Mouse (Mus musculus) embryonic facial prominence, embryonic 12.5 days (tissue): ENCODE results near the gene Mrps23. TPM values are rescaled to one million over a fixed set of nuclear protein-coding genes. Genes with fewer than 3 reads are reported as not detected.

Source experiments
- ATAC-seq: fragments of 200-750 bp; cut with Nextera tagmentation; 2 replicates; pipeline ENCODE4 v1.8.0; 2017; ENCODE audit not compliant: insufficient number of reproducible peaks, insufficient read depth, low FRiP score, low TSS enrichment
- H3K27ac ChIP-seq: fragments of 300-500 bp; sonication (generic); 2 replicates; pipeline ENCODE4 v1.5.1; 2016; ENCODE audit warnings: mild to moderate bottlenecking
- H3K27me3 ChIP-seq: fragments of 300-500 bp; sonication (generic); 2 replicates; pipeline ENCODE4 v1.6.1; 2016; ENCODE audit warnings: mild to moderate bottlenecking, moderate library complexity
- H3K36me3 ChIP-seq: fragments of 300-500 bp; sonication (generic); 2 replicates; pipeline ENCODE4 v1.6.1; 2016; ENCODE audit warnings: mild to moderate bottlenecking
- H3K4me1 ChIP-seq: fragments of 300-500 bp; sonication (generic); 2 replicates; pipeline ENCODE4 v1.6.1; 2016
- H3K4me2 ChIP-seq: fragments of 300-500 bp; sonication (generic); replicated peaks from 2 replicates; pipeline ENCODE4 v1.6.1; 2016; ENCODE audit warnings: mild to moderate bottlenecking, moderate library complexity
- H3K4me3 ChIP-seq: fragments of 300-500 bp; sonication (generic); 2 replicates; pipeline ENCODE4 v1.5.1; 2016; ENCODE audit warnings: mild to moderate bottlenecking
- H3K9ac ChIP-seq: fragments of 300-500 bp; sonication (generic); 2 replicates; pipeline ENCODE4 v1.6.1; 2016; ENCODE audit warnings: mild to moderate bottlenecking, moderate library complexity
- H3K9me3 ChIP-seq: fragments of 300-500 bp; sonication (generic); 2 replicates; pipeline ENCODE4 v1.6.1; 2016; ENCODE audit warnings: mild to moderate bottlenecking, moderate library complexity
- WGBS: fragments of 180-500 bp; shearing (Covaris S2); methylation state at CpG from one replicate; pipeline ENCODE4 v1.1.7; 2016; 5-methylcytosine and 5-hydroxymethylcytosine counted together
- polyA plus RNA-seq: library from polyadenylated mRNA; unstranded; fragments of >200 nt; fragmentation: Nextera tagmentation; extraction: Ambion mirVana; gene quantifications from 2 replicates; pipeline ENCODE4 v1.2.1, GENCODE M21; 2016

The Mrps23 gene
- polyA plus RNA-seq, 1 experiment from 2014 or later = 65.3 TPM

DNA sequence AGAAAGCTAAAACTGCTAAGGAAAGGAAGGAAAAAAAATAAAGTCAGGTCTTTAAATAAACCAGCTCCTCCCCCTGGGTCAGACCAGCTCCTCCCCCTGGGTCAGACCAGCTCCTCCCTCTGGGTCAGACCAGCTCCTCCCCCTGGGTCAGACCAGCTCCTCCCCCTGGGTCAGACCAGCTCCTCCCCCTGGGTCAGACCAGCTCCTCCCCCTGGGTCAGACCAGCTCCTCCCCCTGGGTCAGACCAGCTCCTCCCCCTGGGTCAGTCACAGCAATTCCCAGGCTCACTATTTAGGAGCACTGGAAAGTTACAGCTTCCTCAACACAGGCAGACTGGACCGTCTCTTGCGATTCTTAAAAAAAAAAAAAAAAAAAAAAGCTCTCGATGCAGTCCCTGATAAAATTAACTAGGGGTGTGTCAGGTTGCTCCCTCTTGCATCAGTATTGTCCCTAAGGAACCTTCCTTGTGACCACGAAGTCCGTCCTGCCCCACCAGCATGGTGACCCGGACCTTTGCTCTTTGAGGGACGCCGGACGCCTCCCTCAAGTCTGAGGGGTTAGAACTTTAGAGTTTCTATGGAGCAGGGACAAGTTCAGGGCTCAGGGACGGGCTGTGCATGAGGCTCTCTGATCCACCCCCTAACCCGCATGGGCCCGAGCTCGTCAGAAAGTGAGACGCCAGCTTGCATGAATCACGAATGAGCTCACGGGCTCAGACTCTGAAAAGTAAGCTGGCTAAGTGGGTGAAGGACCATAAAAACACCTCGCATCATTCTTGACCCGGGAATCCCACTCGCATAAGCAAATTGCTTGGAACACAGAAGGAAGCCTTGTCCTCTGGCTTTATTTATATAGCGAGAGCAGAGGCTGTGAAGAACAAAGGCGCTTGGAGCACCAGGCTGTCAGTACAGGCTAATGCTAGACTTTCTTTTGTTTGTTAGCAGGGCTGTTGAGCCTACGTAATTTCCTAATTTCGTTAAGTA is 31.3 kb downstream of the Mrps23 start:
- no peak for ATAC-seq
- Histone ChIP-seq H3K9ac (no peak overlapping the region), H3K4me1 (peaks cover 40% of the 10 kb centered on the region), H3K36me3 (no peaks in the 10 kb centered on the region), H3K27me3 (no peaks in the 10 kb centered on the region), H3K4me2 (peak overlapping the region; percentile 31), H3K9me3 (no peaks in the 10 kb centered on the region), H3K27ac (peak overlapping the region; percentile 64), H3K4me3 (0 out of 2 replicates have a peak overlapping the region, but pooled peaks have one; percentile 12)
- WGBS = 8% methylated on average over 23 of the region's 23 CpGs

DNA sequence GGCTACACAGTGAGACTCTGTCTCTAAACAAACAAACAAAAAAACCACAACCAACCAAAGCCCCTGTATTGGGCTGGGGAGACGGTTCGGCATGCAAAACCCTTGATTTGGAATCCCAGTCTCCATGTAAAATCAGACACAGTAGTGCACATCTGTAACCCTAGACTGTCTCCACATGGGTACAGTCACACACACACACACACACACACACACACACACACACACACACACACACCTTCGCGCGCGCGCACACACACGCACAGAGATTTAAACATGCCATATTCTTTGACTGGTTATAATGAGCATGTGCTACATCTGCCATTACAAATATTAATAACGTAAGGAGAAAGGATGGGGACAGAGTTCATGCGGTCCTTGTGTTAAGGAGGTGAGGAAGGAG is 36.1 kb downstream of the Mrps23 start:
- no peak for ATAC-seq
- Histone ChIP-seq H3K27me3 (no peaks in the 10 kb centered on the region), H3K27ac (0 out of 2 replicates have a peak overlapping the region, but pooled peaks have one; percentile 13), H3K4me2 (no peak overlapping the region), H3K4me1 (peaks cover 27% of the 10 kb centered on the region), H3K9ac (no peak overlapping the region), H3K9me3 (no peaks in the 10 kb centered on the region), H3K36me3 (no peaks in the 10 kb centered on the region), H3K4me3 (no peak overlapping the region)
- 69% methylated on average over 10 of the region's 10 CpGs for WGBS

DNA sequence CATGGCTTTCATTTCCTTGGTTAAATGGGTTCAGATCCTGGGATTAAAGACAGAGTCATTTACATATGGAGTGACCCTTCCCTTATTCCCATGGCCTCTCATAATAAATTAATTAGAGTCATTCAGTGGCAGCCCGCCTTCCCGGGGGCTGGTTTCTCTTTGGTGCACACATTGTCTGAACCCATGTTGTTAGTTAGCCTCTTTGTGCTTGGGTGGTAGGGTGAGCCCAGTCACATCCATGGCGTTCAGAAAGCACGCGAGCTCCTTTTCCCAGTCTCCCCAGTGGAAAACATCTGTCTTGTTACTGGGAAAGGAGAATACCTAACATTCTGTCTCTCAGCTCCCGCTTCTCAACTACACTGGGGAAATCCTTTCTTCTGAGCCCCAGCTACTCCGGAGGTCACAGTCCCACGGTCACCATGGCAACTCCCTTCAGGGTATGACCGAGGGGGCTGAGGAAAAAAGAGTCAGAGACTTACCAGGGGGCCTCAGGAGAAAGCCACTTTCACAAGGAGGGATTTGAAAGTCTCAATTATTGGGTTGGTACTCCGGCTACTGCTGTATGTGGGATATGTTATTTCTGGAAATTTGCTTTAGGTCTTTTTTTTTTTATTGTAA is 36.7 kb downstream of the Mrps23 start:
- Histone ChIP-seq H3K9me3 (no peaks in the 10 kb centered on the region), H3K4me1 (peaks cover 22% of the 10 kb centered on the region), H3K9ac (no peak overlapping the region), H3K4me3 (no peak overlapping the region), H3K4me2 (no peak overlapping the region; the same call in 1 of the 2 replicates), H3K36me3 (no peaks in the 10 kb centered on the region), H3K27me3 (no peaks in the 10 kb centered on the region), H3K27ac (peak overlapping the region; percentile 13; the same call in 1 of the 2 replicates)
- no peak for ATAC-seq
- 5% methylated on average over 10 of the region's 10 CpGs for WGBS

DNA sequence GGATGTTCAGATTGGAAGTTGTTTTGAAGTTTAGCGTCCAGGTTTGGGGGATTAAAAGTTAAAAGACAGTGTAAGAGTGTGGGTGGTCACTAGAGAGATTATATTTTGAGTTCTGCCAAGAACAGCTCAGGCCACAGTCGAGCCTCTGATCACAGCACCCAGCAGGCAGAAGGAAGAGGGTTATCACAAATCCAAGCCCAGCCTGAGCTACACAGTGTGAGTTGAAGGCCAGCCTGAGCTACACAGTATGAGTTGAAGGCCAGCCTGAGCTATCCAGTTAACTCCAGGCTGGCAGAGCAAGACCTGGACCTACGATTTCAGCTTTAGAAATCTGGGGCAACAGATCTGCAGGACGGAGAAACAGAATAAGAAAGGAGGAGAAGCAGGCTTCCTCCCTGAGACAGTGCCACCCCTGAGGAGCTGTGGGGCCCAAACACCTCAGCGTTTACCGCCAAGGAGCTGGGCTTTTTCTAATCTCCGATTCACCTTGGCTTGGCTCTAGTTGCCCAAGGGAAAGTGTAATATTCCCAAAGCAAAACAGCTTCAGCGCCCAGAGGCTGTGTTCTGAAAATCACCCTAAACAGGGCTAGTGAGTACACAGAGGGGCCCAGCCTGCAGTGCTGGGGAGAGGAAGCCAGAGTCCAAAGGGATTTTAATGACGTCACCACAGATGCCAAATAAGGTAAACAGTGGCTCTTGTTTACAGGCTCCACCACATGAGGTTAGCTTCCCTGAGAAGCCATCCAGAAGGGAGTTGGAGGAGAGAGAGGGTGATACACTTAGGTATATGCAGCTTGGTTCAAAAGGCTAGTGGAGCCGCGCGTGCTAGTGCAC is 37.5 kb downstream of the Mrps23 start:
- WGBS = 33% methylated on average over 12 of the region's 12 CpGs
- Histone ChIP-seq H3K36me3 (no peaks in the 10 kb centered on the region), H3K4me3 (no peak overlapping the region), H3K4me1 (peaks cover 18% of the 10 kb centered on the region), H3K27me3 (no peaks in the 10 kb centered on the region), H3K4me2 (no peak overlapping the region), H3K27ac (peak overlapping the region; percentile 13), H3K9ac (no peak overlapping the region), H3K9me3 (no peaks in the 10 kb centered on the region)
- ATAC-seq = no peak

DNA sequence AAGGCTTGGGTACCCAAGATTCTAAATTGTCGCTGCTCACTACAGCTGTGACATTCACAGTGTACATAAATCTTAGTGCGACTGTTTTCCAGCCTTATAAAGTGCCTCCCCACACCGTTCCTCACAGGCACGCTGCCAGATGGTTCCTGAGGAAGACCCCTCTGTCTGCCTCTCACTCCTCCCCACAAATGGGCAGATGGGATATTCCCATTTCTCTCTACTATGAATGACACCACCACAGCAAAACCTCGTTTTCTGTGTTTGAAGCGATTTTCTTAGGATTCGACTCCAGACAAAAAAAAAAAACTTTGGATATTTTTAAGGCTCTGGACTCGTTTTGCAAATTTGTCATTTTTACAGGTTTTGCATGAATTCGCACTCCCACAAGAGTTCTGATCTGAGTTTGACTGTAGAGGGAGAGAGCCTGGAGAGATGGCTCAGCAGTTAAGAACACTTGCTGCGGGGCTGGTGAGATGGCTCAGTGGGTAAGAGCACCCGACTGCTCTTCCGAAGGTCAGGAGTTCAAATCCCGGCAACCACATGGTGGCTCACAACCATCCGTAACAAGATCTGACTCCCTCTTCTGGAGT is 41.5 kb downstream of the Mrps23 start:
- no peak overlapping the region for H3K9ac ChIP-seq
- H3K27ac ChIP-seq = no peak overlapping the region
- H3K36me3 ChIP-seq = no peaks in the 10 kb centered on the region
- no peaks in the 10 kb centered on the region for H3K9me3 ChIP-seq
- ATAC-seq = no peak
- H3K4me1 ChIP-seq = peaks cover 11% of the 10 kb centered on the region
- H3K4me3 ChIP-seq = no peak overlapping the region
- 84% methylated on average over 14 of the region's 14 CpGs for WGBS
- H3K4me2 ChIP-seq = no peak overlapping the region
- no peaks in the 10 kb centered on the region for H3K27me3 ChIP-seq

DNA sequence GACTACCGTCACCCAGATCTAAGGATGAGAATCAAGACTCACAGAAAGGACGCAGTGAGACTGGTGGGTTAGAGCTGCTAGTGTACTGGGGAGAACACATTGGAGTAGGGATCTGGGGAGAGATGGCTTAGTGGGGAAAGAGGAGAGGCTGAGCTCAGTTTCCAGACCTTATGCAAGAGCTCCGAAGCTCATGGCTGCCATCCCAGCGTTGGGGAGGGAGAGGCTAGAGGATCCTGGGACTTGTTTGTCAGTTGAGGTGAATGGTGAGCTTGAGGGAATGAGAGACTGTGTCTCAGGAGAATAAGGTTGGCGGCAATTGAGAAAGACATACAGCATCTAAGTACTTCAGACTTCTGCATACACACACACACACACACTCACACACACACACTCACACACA is 44.4 kb downstream of the Mrps23 start:
- H3K4me3 ChIP-seq = no peak overlapping the region
- no peaks in the 10 kb centered on the region for H3K36me3 ChIP-seq
- H3K9ac ChIP-seq = no peak overlapping the region
- H3K27me3 ChIP-seq = no peaks in the 10 kb centered on the region
- H3K4me2 ChIP-seq = no peak overlapping the region
- H3K27ac ChIP-seq = no peak overlapping the region
- WGBS = 49% methylated on average over 5 of the region's 5 CpGs
- no peak for ATAC-seq
- H3K4me1 ChIP-seq = peaks cover 11% of the 10 kb centered on the region
- no peaks in the 10 kb centered on the region for H3K9me3 ChIP-seq

DNA sequence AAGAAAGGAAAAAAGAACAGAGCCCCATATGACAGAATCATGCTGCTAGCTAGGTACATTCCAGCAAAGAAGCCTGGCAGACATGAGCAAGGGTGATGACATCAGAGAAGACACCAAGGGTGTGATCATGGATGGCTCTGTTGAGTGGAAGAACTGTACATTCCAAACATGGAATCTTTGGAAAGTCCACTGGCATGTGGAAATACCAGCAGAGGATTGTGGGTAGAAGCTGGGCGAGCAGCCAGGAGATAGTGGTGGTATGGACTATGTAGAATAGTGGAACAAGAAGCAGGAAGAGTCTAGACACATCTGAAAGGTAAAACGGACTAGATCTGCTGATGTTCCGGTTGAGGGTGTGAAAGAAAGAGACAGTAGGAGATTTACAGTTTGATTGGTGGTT is 46.4 kb downstream of the Mrps23 start:
- WGBS = 87% methylated on average over 3 of the region's 3 CpGs
- H3K27ac ChIP-seq = no peak overlapping the region
- no peak overlapping the region for H3K9ac ChIP-seq
- H3K4me3 ChIP-seq = no peak overlapping the region
- H3K36me3 ChIP-seq = no peaks in the 10 kb centered on the region
- no peak for ATAC-seq
- no peak overlapping the region for H3K4me2 ChIP-seq
- H3K9me3 ChIP-seq = no peaks in the 10 kb centered on the region
- H3K4me1 ChIP-seq = peaks cover 11% of the 10 kb centered on the region
- H3K27me3 ChIP-seq = no peaks in the 10 kb centered on the region

DNA sequence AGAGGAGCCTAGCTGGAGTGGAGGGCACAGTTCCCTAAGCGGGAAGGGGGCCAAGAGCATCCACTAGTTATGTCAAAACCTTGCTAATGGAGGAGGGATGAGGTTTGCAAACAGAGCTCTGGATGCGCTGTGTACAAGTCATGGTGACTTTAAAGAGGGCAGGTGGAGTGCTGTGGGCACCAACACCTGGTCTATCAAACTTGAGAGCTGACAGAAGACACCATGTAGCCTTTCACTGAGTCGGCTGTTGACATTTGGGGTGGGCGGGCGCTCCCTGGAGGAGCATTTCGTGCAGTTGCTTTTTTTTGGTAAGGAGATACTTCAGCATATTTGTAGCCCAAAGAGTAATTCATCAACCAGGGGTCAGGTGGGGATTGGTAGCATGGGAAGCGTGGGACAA is 47.1 kb downstream of the Mrps23 start:
- H3K27me3 ChIP-seq = no peaks in the 10 kb centered on the region
- H3K4me2 ChIP-seq = no peak overlapping the region
- peaks cover 11% of the 10 kb centered on the region for H3K4me1 ChIP-seq
- H3K36me3 ChIP-seq = no peaks in the 10 kb centered on the region
- no peak overlapping the region for H3K9ac ChIP-seq
- H3K27ac ChIP-seq = no peak overlapping the region
- H3K9me3 ChIP-seq = no peaks in the 10 kb centered on the region
- WGBS = 72% methylated on average over 7 of the region's 7 CpGs
- ATAC-seq = no peak
- H3K4me3 ChIP-seq = no peak overlapping the region

DNA sequence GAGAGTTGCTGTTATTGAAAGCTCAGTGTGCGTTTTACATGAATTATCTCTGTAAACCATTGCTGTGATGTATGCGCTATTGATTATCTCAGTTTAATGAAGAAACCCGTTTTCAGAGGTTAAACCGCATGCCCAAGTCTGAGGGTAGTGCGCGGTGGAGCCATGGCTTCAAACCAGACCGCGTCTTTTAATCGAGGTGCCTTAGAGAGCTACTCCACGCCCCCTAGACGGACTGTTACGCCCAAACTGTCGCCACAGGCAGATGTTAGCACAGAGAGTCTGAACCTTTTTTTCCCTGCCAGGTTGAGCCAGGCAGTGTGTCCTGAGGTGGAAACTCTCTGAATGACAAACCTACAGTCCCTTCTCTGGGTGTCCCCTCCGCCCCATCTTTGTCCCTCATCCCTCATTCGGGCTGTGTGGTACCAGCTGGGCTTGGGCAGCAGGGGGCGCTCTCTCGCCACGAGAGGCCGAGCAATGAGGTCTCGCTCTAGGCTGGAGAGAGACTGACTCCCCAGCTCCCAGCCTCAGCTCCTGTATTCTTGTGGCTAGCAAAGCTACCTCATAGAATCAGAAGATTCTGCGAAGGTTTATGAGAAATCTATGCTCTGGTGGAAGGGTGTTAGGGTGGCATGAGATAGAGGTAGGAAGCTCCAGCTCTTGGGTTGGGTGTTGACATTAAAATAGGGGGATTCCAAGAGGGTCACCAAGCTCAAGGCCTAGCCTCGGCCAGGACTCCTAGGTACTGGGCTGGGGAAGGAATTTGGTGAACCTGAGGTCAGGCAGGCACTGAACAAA is 48.0 kb downstream of the Mrps23 start:
- WGBS = 17% methylated on average over 22 of the region's 22 CpGs
- Histone ChIP-seq H3K36me3 (no peaks in the 10 kb centered on the region), H3K4me2 (peak overlapping the region; percentile 35), H3K27me3 (no peaks in the 10 kb centered on the region), H3K9ac (no peak overlapping the region), H3K4me1 (peaks cover 11% of the 10 kb centered on the region), H3K4me3 (no peak overlapping the region), H3K9me3 (no peaks in the 10 kb centered on the region), H3K27ac (peak overlapping the region; percentile 7; the same call in 1 of the 2 replicates)
- peak; percentile 86 for ATAC-seq

DNA sequence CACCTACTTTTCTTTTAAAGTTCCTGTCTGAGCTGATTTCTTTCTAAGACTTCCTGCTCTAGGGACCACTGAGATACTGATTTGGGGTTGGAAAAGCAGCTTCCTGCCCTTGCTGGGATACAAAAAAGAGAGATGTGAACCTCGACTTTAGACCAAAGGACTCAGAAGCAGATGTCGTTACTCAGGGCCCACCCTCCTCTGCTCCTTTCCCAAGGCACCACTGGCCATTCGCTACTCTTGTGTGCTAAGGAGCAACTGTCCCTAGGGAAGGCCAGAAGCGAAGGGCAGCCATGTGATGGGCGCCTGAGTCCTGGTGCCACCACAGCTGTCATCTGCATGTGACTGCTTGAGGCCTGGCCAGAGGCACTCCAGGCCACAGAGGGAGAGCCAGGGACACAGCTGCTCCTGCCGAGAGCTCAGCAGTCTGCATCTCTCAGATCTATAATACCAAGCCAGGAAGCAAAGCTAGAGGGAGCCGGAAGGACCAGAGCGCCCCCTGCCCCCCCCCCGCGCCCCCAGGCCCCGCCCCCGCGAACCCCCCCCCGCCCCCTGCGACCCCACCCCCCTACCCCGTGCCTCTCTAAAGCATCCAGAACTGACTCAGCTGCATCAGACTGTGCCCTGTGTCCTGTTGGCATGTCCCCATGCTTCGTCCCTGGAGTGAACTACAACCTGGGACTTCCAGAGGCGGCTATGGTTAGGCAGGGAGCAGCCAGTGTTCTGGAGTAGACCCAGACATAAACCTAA is 48.8 kb downstream of the Mrps23 start:
- Histone ChIP-seq H3K9me3 (no peaks in the 10 kb centered on the region), H3K27me3 (no peaks in the 10 kb centered on the region), H3K9ac (no peak overlapping the region), H3K4me3 (no peak overlapping the region), H3K4me2 (no peak overlapping the region), H3K27ac (peak overlapping the region; percentile 7; the same call in 1 of the 2 replicates), H3K36me3 (no peaks in the 10 kb centered on the region), H3K4me1 (peaks cover 11% of the 10 kb centered on the region)
- 29% methylated on average over 10 of the region's 18 CpGs for WGBS
- ATAC-seq = no peak
